Mouse (Mus musculus): ENCODE measurements around the gene Cpped1. TPM values are rescaled to one million over a fixed set of nuclear protein-coding genes. Genes with fewer than 3 reads are reported as not detected.

The Cpped1 gene
- polyA plus RNA-seq, 1 experiment from 2014 or later, result 30.7 TPM

DNA sequence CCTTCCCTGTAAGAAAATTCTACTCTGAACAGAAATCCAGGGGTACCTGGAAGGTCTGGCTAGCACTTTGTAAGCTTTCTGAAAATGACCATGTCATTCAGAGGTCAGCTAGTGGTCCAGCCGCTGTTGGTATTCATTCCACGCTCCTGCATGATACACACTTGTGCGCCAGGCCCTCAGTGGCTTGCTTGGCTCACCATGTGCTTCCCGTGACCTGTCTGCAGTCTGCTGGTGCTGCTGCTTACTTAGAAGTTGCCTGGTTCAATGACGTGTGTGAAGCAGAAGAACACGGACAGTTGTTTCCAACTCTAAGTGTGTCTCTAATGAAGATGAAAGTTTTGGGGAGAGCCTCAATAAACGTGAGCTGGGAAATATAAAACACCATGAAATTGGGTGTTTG, 7.2 kb downstream of the Cpped1 start:
- 85% methylated on average over 7 of the region's 7 CpGs for WGBS
- Histone ChIP-seq H3K36me3 (ENCODE audit: control insufficient read depth, insufficient read depth, low read length) (no peaks in the 10 kb centered on the region), H3K4me2 (replicated peaks; ENCODE audit: low read depth, low read length) (no peak overlapping the region), H3K4me1 (ENCODE audit: control insufficient read depth, insufficient read depth, low read length) (no peaks in the 10 kb centered on the region), H3K9me3 (ENCODE audit: control insufficient read depth, low read depth, low read length) (no peaks in the 10 kb centered on the region), H3K9ac (replicated peaks; ENCODE audit: low read depth, low read length) (no peak overlapping the region), H3K27ac (ENCODE audit: low read length) (no peak overlapping the region), H3K27me3 (ENCODE audit: control insufficient read depth, insufficient read depth, low read length) (no peaks in the 10 kb centered on the region), H3K4me3 (ENCODE audit: low read depth, low read length) (no peak overlapping the region)
- ATAC-seq (ENCODE audit: insufficient number of reproducible peaks, insufficient read depth, low FRiP score, low read depth), result no peak

DNA sequence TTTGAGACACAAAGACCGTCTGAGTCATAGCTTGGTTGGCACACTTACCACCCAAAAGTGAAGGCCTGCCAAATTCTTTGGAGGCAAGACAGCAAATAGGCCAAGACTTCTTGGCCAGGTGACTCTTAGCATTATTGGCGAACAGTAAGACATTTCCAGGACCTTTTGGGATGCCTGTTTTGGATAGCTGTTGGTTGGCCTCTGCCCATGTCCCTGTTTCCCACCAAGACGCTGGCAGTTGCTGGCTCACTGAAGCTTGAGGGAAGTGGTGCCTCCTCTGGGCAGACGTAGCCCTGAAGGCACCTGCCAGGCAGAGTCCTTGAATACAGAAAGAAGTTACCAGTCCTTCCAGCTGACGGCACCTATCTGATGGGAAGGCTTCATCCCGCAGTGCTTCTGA, 8.9 kb downstream of the Cpped1 start:
- WGBS, result 93% methylated on average over 6 of the region's 6 CpGs
- ATAC-seq (ENCODE audit: insufficient number of reproducible peaks, insufficient read depth, low FRiP score, low read depth), result no peak
- Histone ChIP-seq H3K9me3 (ENCODE audit: control insufficient read depth, low read depth, low read length) (no peaks in the 10 kb centered on the region), H3K4me1 (ENCODE audit: control insufficient read depth, insufficient read depth, low read length) (no peaks in the 10 kb centered on the region), H3K27ac (ENCODE audit: low read length) (no peak overlapping the region), H3K4me2 (replicated peaks; ENCODE audit: low read depth, low read length) (no peak overlapping the region), H3K4me3 (ENCODE audit: low read depth, low read length) (no peak overlapping the region), H3K36me3 (ENCODE audit: control insufficient read depth, insufficient read depth, low read length) (no peaks in the 10 kb centered on the region), H3K27me3 (ENCODE audit: control insufficient read depth, insufficient read depth, low read length) (no peaks in the 10 kb centered on the region), H3K9ac (replicated peaks; ENCODE audit: low read depth, low read length) (no peak overlapping the region)

DNA sequence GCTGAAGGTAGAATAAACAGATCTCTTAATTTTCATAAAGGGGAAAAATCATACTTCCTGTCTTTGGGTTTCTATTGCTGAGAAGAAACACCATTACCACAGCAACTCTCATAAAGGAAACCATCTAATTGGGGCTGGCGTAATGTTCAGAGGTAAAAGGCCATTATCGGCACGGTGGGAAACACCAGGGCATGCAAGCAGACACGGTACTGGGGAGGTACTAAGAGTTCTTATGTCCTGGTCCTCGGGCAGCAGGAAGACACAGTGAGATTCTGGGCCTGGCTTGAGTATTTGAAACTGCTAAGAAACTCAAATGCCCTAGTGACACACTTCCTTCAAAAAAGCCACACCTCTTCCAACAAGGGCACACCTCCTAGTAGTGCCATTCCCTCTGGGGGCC, 12.8 kb downstream of the Cpped1 start:
- Histone ChIP-seq H3K4me1 (ENCODE audit: control insufficient read depth, insufficient read depth, low read length) (no peaks in the 10 kb centered on the region), H3K4me3 (ENCODE audit: low read depth, low read length) (no peak overlapping the region), H3K27me3 (ENCODE audit: control insufficient read depth, insufficient read depth, low read length) (no peaks in the 10 kb centered on the region), H3K9ac (replicated peaks; ENCODE audit: low read depth, low read length) (no peak overlapping the region), H3K9me3 (ENCODE audit: control insufficient read depth, low read depth, low read length) (no peaks in the 10 kb centered on the region), H3K36me3 (ENCODE audit: control insufficient read depth, insufficient read depth, low read length) (no peaks in the 10 kb centered on the region), H3K4me2 (replicated peaks; ENCODE audit: low read depth, low read length) (no peak overlapping the region), H3K27ac (ENCODE audit: low read length) (no peak overlapping the region)
- 81% methylated on average over 5 of the region's 5 CpGs for WGBS
- no peak for ATAC-seq (ENCODE audit: insufficient number of reproducible peaks, insufficient read depth, low FRiP score, low read depth)

DNA sequence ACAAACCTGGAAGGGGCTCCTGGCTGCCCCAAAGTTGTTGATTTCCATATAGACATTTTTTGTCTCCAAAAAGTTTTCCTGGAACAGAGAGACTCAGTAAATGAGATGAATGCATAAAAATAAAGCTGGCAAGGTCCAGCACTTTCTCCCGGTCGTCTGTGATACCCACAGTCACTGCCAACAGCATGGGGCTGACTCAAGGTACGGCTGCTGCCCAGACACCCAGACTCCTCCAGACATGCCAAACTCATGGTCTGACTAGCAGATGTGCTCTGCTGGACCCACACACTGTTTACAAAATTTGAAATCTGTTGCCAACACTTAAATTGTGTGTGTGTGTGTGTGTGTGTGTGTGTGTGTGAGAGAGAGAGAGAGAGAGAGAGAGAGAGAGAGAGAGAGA, 14.4 kb downstream of the Cpped1 start:
- Histone ChIP-seq H3K9me3 (ENCODE audit: control insufficient read depth, low read depth, low read length) (no peaks in the 10 kb centered on the region), H3K4me3 (ENCODE audit: low read depth, low read length) (no peak overlapping the region), H3K4me2 (replicated peaks; ENCODE audit: low read depth, low read length) (no peak overlapping the region), H3K27me3 (ENCODE audit: control insufficient read depth, insufficient read depth, low read length) (no peaks in the 10 kb centered on the region), H3K36me3 (ENCODE audit: control insufficient read depth, insufficient read depth, low read length) (no peaks in the 10 kb centered on the region), H3K9ac (replicated peaks; ENCODE audit: low read depth, low read length) (no peak overlapping the region), H3K4me1 (ENCODE audit: control insufficient read depth, insufficient read depth, low read length) (no peaks in the 10 kb centered on the region), H3K27ac (ENCODE audit: low read length) (no peak overlapping the region)
- ATAC-seq (ENCODE audit: insufficient number of reproducible peaks, insufficient read depth, low FRiP score, low read depth), result no peak
- WGBS, result 81% methylated on average over 3 of the region's 3 CpGs

DNA sequence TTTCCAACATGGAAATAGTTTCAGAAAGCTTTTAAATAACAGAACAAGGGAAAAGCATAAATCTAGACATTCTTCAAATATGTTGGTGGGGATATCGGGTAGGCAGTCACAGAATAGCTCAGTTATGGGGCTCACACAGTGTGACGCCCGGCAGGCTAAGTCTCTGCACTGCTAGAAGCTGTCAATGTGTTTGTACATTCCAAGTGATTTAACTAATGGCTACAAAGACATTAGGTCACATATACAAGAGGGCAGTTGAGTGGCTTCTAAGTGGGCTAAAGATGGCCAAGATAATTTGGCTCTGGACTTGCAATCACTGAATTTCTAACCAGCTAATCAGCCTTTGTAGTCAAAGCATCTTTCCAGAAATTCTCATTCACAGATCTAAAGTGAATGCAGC, 19.1 kb downstream of the Cpped1 start:
- Histone ChIP-seq H3K4me3 (ENCODE audit: low read depth, low read length) (no peak overlapping the region), H3K9ac (replicated peaks; ENCODE audit: low read depth, low read length) (no peak overlapping the region), H3K27ac (ENCODE audit: low read length) (no peak overlapping the region), H3K9me3 (ENCODE audit: control insufficient read depth, low read depth, low read length) (no peaks in the 10 kb centered on the region), H3K4me1 (ENCODE audit: control insufficient read depth, insufficient read depth, low read length) (no peaks in the 10 kb centered on the region), H3K4me2 (replicated peaks; ENCODE audit: low read depth, low read length) (no peak overlapping the region), H3K27me3 (ENCODE audit: control insufficient read depth, insufficient read depth, low read length) (no peaks in the 10 kb centered on the region), H3K36me3 (ENCODE audit: control insufficient read depth, insufficient read depth, low read length) (peaks cover 7% of the 10 kb centered on the region)
- no peak for ATAC-seq (ENCODE audit: insufficient number of reproducible peaks, insufficient read depth, low FRiP score, low read depth)
- 18% methylated on average over 3 of the region's 3 CpGs for WGBS

DNA sequence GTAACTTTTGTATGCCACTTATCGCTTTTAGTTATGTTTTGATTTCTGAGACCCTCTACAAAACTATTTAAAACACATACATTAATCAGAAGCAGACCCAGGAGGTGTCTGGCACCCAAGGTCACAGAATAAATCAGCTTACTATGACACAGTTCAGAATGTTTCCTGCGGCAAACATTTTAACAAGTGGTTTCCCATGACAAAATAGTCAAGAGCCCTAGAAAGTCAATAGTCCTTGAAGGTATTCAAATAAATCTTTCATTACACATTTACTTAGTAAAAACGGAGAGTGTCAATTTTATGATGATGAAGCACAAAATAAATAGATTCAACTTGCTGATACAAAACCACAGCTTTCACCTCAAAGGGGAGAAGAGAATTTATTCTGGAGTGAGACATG, 19.5 kb downstream of the Cpped1 start:
- no peaks in the 10 kb centered on the region for H3K9me3 ChIP-seq (ENCODE audit: control insufficient read depth, low read depth, low read length)
- no peak overlapping the region for H3K27ac ChIP-seq (ENCODE audit: low read length)
- ATAC-seq (ENCODE audit: insufficient number of reproducible peaks, insufficient read depth, low FRiP score, low read depth), result no peak
- no peaks in the 10 kb centered on the region for H3K27me3 ChIP-seq (ENCODE audit: control insufficient read depth, insufficient read depth, low read length)
- peaks cover 11% of the 10 kb centered on the region for H3K36me3 ChIP-seq (ENCODE audit: control insufficient read depth, insufficient read depth, low read length)
- H3K4me3 ChIP-seq (ENCODE audit: low read depth, low read length), result no peak overlapping the region
- H3K4me1 ChIP-seq (ENCODE audit: control insufficient read depth, insufficient read depth, low read length), result no peaks in the 10 kb centered on the region
- 24% methylated on average over 3 of the region's 3 CpGs for WGBS
- H3K9ac ChIP-seq (replicated peaks; ENCODE audit: low read depth, low read length), result no peak overlapping the region
- H3K4me2 ChIP-seq (replicated peaks; ENCODE audit: low read depth, low read length), result no peak overlapping the region

DNA sequence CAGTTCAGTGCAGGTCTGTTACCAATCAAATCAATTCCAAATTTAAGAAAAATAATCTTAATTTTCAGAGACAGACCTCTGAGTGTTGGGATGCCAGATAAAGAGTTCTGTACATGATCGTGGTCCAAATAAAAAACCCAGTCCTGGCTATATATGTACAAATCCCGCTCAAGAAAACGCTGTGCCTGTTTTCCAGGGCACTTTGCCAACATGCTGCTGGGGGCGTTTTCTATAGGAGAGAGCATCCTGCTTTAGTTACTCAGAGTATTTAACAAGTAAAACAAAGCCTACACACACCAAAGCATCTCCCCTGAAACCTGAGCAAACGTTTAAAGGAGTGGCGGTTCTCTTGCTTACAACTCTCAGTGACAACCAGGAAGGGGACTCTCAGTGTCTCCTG, 27.4 kb downstream of the Cpped1 start:
- no peaks in the 10 kb centered on the region for H3K9me3 ChIP-seq (ENCODE audit: control insufficient read depth, low read depth, low read length)
- no peak overlapping the region for H3K27ac ChIP-seq (ENCODE audit: low read length)
- no peak overlapping the region for H3K4me2 ChIP-seq (replicated peaks; ENCODE audit: low read depth, low read length)
- H3K36me3 ChIP-seq (ENCODE audit: control insufficient read depth, insufficient read depth, low read length), result peaks cover 7% of the 10 kb centered on the region
- H3K27me3 ChIP-seq (ENCODE audit: control insufficient read depth, insufficient read depth, low read length), result no peaks in the 10 kb centered on the region
- H3K4me3 ChIP-seq (ENCODE audit: low read depth, low read length), result no peak overlapping the region
- no peak overlapping the region for H3K9ac ChIP-seq (replicated peaks; ENCODE audit: low read depth, low read length)
- no peaks in the 10 kb centered on the region for H3K4me1 ChIP-seq (ENCODE audit: control insufficient read depth, insufficient read depth, low read length)
- ATAC-seq (ENCODE audit: insufficient number of reproducible peaks, insufficient read depth, low FRiP score, low read depth), result no peak
- 68% methylated on average over 6 of the region's 6 CpGs for WGBS

DNA sequence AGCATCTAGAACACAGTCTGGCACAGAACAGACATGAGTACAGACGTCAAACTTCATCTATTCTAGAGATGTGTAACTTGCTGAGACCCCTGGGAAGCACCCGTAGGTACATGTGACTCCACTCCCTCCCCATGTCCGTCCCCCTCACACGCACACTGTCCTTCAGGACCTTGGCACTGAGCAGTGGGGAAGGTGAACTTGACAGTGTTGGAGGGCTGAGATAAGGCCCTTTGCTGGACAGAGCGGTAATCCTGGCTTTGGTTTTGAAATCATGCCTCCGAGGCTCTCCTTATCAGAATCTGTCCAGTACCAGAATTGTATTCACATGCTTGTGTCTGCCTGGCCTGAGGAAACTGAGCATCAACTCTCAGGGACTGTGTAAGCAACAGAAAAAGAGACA, 28.8 kb downstream of the Cpped1 start:
- no peak overlapping the region for H3K9ac ChIP-seq (replicated peaks; ENCODE audit: low read depth, low read length)
- H3K36me3 ChIP-seq (ENCODE audit: control insufficient read depth, insufficient read depth, low read length), result peaks cover 6% of the 10 kb centered on the region; the same call in 1 of the 2 replicates
- no peak overlapping the region for H3K27ac ChIP-seq (ENCODE audit: low read length)
- no peak overlapping the region for H3K4me3 ChIP-seq (ENCODE audit: low read depth, low read length)
- H3K4me2 ChIP-seq (replicated peaks; ENCODE audit: low read depth, low read length), result no peak overlapping the region
- no peaks in the 10 kb centered on the region for H3K9me3 ChIP-seq (ENCODE audit: control insufficient read depth, low read depth, low read length)
- no peaks in the 10 kb centered on the region for H3K27me3 ChIP-seq (ENCODE audit: control insufficient read depth, insufficient read depth, low read length)
- no peak for ATAC-seq (ENCODE audit: insufficient number of reproducible peaks, insufficient read depth, low FRiP score, low read depth)
- 88% methylated on average over 6 of the region's 6 CpGs for WGBS
- no peaks in the 10 kb centered on the region for H3K4me1 ChIP-seq (ENCODE audit: control insufficient read depth, insufficient read depth, low read length)

DNA sequence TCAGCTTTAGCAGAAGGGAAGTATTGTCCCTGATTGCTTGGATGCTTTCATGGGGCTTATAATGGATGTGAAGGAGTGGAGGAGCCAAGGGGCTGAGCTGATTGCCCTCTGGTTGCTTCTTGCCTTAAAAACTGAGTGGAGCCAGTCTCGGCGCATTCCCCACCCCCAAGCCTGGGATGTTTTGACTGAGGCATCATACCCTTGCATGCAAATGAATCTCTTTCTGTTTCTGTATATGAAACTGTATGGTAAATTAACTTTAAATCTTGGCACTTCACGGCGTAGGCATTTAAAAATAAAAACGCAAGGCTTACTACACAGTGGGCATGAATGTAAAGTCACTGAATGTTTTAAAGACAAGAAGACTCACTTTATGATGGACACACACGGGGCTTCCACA, 30.0 kb downstream of the Cpped1 start:
- WGBS, result 88% methylated on average over 6 of the region's 6 CpGs
- H3K36me3 ChIP-seq (ENCODE audit: control insufficient read depth, insufficient read depth, low read length), result no peaks in the 10 kb centered on the region
- H3K27me3 ChIP-seq (ENCODE audit: control insufficient read depth, insufficient read depth, low read length), result no peaks in the 10 kb centered on the region
- H3K9me3 ChIP-seq (ENCODE audit: control insufficient read depth, low read depth, low read length), result no peaks in the 10 kb centered on the region
- H3K4me3 ChIP-seq (ENCODE audit: low read depth, low read length), result no peak overlapping the region
- H3K27ac ChIP-seq (ENCODE audit: low read length), result no peak overlapping the region
- no peak for ATAC-seq (ENCODE audit: insufficient number of reproducible peaks, insufficient read depth, low FRiP score, low read depth)
- no peaks in the 10 kb centered on the region for H3K4me1 ChIP-seq (ENCODE audit: control insufficient read depth, insufficient read depth, low read length)
- H3K4me2 ChIP-seq (replicated peaks; ENCODE audit: low read depth, low read length), result no peak overlapping the region
- no peak overlapping the region for H3K9ac ChIP-seq (replicated peaks; ENCODE audit: low read depth, low read length)
